Mouse (Mus musculus) bone marrow macrophage, adult 2 months (primary cell): ENCODE measurements around the gene Nudt8.

Experiments used
- CTCF ChIP-seq: IDR thresholded peaks from 2 replicates; pipeline ENCODE4 v1.5.1; 2012; ENCODE audit warnings: low read depth, mild to moderate bottlenecking, low read length, moderate library complexity
- POLR2A ChIP-seq: IDR thresholded peaks from 2 replicates; pipeline ENCODE4 v1.6.1; 2012; ENCODE audit warnings: mild to moderate bottlenecking, low read depth, low read length, borderline replicate concordance

DNA sequence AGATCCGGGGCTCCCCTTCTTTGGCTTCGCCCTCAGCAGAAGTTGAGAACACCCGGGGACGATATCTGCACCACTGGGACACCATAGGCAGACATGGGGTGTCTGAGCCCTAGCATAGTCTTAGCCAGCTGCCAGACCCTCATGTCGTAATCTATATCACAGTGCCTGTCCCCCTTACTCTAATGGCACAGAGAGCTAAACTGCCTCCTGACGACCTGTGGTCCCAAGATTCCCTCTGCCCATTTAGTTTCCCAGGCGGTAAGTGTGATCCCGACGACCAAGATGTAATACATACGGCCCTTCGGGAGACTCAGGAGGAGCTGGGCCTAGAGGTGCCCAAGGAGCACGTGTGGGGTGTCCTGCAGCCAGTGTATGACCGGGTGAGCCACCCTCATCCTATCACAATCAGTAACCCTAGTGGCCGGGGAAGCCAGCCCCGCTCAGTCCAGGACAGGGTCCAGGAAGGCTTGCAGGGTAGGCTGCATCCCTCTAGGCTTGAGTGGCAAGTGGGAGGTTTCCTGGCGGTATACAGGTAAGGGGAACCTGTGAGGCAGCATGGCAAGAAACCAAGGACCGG lies 657 bp downstream of the Nudt8 start:
- TF ChIP-seq CTCF: no peak
- no peak for TF ChIP-seq POLR2A
